Mouse (Mus musculus): Measurements from ENCODE around the gene Capn12. TPM values are rescaled to one million over a fixed set of nuclear protein-coding genes. Genes with fewer than 3 reads are reported as not detected.
A peak's percentile ranks its signal among the peaks of the same experiment; 100 is the strongest.

Capn12 gene
- polyA plus RNA-seq, 1 experiment from 2014 or later = 0.29 TPM

DNA sequence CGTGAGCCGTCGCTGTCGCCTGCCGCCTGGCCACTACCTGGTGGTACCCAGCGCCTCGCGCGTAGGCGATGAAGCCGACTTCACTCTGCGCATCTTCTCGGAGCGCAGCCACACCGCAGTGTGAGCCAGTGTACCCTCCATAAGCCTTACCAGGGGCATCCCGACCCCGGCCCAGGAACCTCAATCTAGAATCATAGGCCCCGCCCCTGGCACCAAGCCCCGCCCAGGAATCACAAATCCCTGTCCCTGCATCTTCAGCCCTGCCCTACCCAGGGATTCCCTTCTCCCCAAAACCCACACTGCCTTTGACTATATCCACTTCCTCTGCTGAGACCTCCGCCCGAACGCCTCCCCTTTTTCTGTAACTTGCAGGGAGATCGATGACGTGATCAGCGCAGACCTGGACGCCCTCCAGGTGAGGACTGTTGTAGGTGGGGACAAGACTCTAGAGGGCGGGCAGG is 7.5 kb downstream of the Capn12 start:
- Histone ChIP-seq H3K9me3 (ENCODE audit: control insufficient read depth, low read length) (no peaks in the 10 kb centered on the region), H3K36me3 (ENCODE audit: control insufficient read depth, insufficient read depth, low read length) (peaks cover 11% of the 10 kb centered on the region), H3K4me1 (ENCODE audit: control insufficient read depth, insufficient read depth, low read length) (peaks cover 10% of the 10 kb centered on the region), H3K4me2 (ENCODE audit: low read depth, low read length) (peak overlapping the region; percentile 71), H3K27ac (ENCODE audit: low read length) (no peak overlapping the region), H3K9ac (ENCODE audit: low read depth, low read length) (peak overlapping the region; percentile 58), H3K4me3 (ENCODE audit: low read length) (peak overlapping the region; percentile 40), H3K27me3 (replicated peaks; ENCODE audit: control insufficient read depth, insufficient read depth, low read length) (peaks cover 10% of the 10 kb centered on the region; the same call in 1 of the 2 replicates)
- 2% methylated on average over 26 of the region's 27 CpGs for WGBS
- peak; percentile 23; the same call in 1 of the 2 replicates for ATAC-seq

DNA sequence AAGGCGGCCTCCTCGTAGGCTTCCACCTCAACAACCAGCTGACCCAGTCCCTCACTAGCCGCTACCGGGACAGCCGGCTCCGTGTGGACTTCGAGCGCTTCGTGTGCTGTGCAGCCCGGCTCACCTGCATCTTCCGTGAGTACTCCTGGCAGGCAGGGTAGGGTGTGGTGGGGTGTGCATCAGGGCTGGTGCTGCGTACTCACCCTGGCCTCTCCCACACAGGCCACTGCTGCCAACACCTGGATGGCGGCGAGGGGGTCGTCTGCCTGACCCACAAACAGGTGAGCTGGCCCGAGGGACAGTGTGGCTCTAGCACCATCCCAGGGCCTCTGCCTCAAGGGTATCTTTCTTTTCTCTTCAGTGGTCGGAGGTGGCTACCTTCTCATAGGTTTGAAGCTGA is 11.4 kb downstream of the Capn12 start:
- Histone ChIP-seq H3K36me3 (ENCODE audit: control insufficient read depth, insufficient read depth, low read length) (peaks cover 33% of the 10 kb centered on the region), H3K27me3 (replicated peaks; ENCODE audit: control insufficient read depth, insufficient read depth, low read length) (peaks cover 10% of the 10 kb centered on the region; the same call in 1 of the 2 replicates), H3K4me2 (ENCODE audit: low read depth, low read length) (no peak overlapping the region), H3K27ac (ENCODE audit: low read length) (no peak overlapping the region), H3K4me1 (ENCODE audit: control insufficient read depth, insufficient read depth, low read length) (peaks cover 10% of the 10 kb centered on the region), H3K9me3 (ENCODE audit: control insufficient read depth, low read length) (no peaks in the 10 kb centered on the region), H3K4me3 (ENCODE audit: low read length) (no peak overlapping the region), H3K9ac (ENCODE audit: low read depth, low read length) (no peak overlapping the region)
- 92% methylated on average over 17 of the region's 17 CpGs for WGBS
- ATAC-seq = no peak

GRCm38 (mm10) chr7:28893643-28894265 is 12.5 kb downstream of the Capn12 start:
- no peak overlapping the region for H3K9ac ChIP-seq (ENCODE audit: low read depth, low read length)
- peaks cover 43% of the 10 kb centered on the region for H3K36me3 ChIP-seq (ENCODE audit: control insufficient read depth, insufficient read depth, low read length)
- H3K4me3 ChIP-seq (ENCODE audit: low read length) = no peak overlapping the region
- no peak overlapping the region for H3K27ac ChIP-seq (ENCODE audit: low read length)
- H3K9me3 ChIP-seq (ENCODE audit: control insufficient read depth, low read length) = no peaks in the 10 kb centered on the region
- peaks cover 3% of the 10 kb centered on the region; the same call in 1 of the 2 replicates for H3K27me3 ChIP-seq (replicated peaks; ENCODE audit: control insufficient read depth, insufficient read depth, low read length)
- H3K4me2 ChIP-seq (ENCODE audit: low read depth, low read length) = no peak overlapping the region
- 48% methylated on average over 7 of the region's 7 CpGs for WGBS
- H3K4me1 ChIP-seq (ENCODE audit: control insufficient read depth, insufficient read depth, low read length) = peaks cover 5% of the 10 kb centered on the region
- ATAC-seq = peak; percentile 62

- WGBS = 59% methylated on average over 5 of the region's 5 CpGs
- Histone ChIP-seq H3K36me3 (ENCODE audit: control insufficient read depth, insufficient read depth, low read length) (peaks cover 50% of the 10 kb centered on the region), H3K9ac (ENCODE audit: low read depth, low read length) (no peak overlapping the region), H3K4me3 (ENCODE audit: low read length) (no peak overlapping the region), H3K27me3 (replicated peaks; ENCODE audit: control insufficient read depth, insufficient read depth, low read length) (no peaks in the 10 kb centered on the region), H3K9me3 (ENCODE audit: control insufficient read depth, low read length) (no peaks in the 10 kb centered on the region), H3K4me1 (ENCODE audit: control insufficient read depth, insufficient read depth, low read length) (no peaks in the 10 kb centered on the region), H3K4me2 (ENCODE audit: low read depth, low read length) (no peak overlapping the region), H3K27ac (ENCODE audit: low read length) (no peak overlapping the region)
- no peak for ATAC-seq
Measured at GRCm38 (mm10) chr7:28894942-28895341, 13.7 kb downstream of the Capn12 start.

GRCm38 (mm10) chr7:28897661-28898060 is 16.4 kb downstream of the Capn12 start:
- H3K27me3 ChIP-seq (replicated peaks; ENCODE audit: control insufficient read depth, insufficient read depth, low read length) = no peaks in the 10 kb centered on the region
- no peak overlapping the region for H3K27ac ChIP-seq (ENCODE audit: low read length)
- no peak overlapping the region for H3K4me2 ChIP-seq (ENCODE audit: low read depth, low read length)
- H3K9ac ChIP-seq (ENCODE audit: low read depth, low read length) = no peak overlapping the region
- no peak overlapping the region for H3K4me3 ChIP-seq (ENCODE audit: low read length)
- peaks cover 59% of the 10 kb centered on the region for H3K36me3 ChIP-seq (ENCODE audit: control insufficient read depth, insufficient read depth, low read length)
- H3K9me3 ChIP-seq (ENCODE audit: control insufficient read depth, low read length) = no peaks in the 10 kb centered on the region
- H3K4me1 ChIP-seq (ENCODE audit: control insufficient read depth, insufficient read depth, low read length) = no peaks in the 10 kb centered on the region
- ATAC-seq = no peak
- 89% methylated on average over 6 of the region's 6 CpGs for WGBS

DNA sequence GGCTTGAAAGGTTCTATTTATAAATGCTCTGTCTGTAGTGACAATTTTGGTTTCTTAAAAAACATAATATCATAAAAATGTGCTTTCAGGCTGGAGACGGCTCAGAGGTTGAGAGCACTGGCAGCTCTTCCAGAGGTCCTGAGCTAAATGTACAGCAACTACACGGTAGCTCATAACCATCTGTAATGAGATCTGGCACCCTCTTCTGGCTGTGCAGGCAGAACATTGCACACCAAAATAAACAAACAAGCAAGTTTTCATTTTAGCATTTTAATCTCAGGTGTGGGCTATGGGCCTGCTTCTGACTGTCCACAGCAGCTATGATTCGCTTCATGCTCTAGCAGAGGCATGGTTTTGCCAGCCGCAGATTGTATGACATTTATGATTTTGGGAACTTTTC is 18.8 kb downstream of the Capn12 start:
- Histone ChIP-seq H3K9me3 (ENCODE audit: control insufficient read depth, low read length) (no peaks in the 10 kb centered on the region), H3K4me3 (ENCODE audit: low read length) (no peak overlapping the region), H3K9ac (ENCODE audit: low read depth, low read length) (no peak overlapping the region), H3K27me3 (replicated peaks; ENCODE audit: control insufficient read depth, insufficient read depth, low read length) (no peaks in the 10 kb centered on the region), H3K36me3 (ENCODE audit: control insufficient read depth, insufficient read depth, low read length) (peaks cover 64% of the 10 kb centered on the region), H3K27ac (ENCODE audit: low read length) (no peak overlapping the region), H3K4me1 (ENCODE audit: control insufficient read depth, insufficient read depth, low read length) (no peaks in the 10 kb centered on the region), H3K4me2 (ENCODE audit: low read depth, low read length) (no peak overlapping the region)
- WGBS = 87% methylated on average over 4 of the region's 4 CpGs
- ATAC-seq = no peak

- H3K4me1 ChIP-seq (ENCODE audit: control insufficient read depth, insufficient read depth, low read length) = no peaks in the 10 kb centered on the region
- H3K9me3 ChIP-seq (ENCODE audit: control insufficient read depth, low read length) = no peaks in the 10 kb centered on the region
- H3K9ac ChIP-seq (ENCODE audit: low read depth, low read length) = no peak overlapping the region
- no peak overlapping the region for H3K4me2 ChIP-seq (ENCODE audit: low read depth, low read length)
- WGBS = 86% methylated on average over 13 of the region's 13 CpGs
- H3K27me3 ChIP-seq (replicated peaks; ENCODE audit: control insufficient read depth, insufficient read depth, low read length) = no peaks in the 10 kb centered on the region
- peaks cover 71% of the 10 kb centered on the region for H3K36me3 ChIP-seq (ENCODE audit: control insufficient read depth, insufficient read depth, low read length)
- H3K4me3 ChIP-seq (ENCODE audit: low read length) = no peak overlapping the region
- ATAC-seq = peak; percentile 32
- no peak overlapping the region for H3K27ac ChIP-seq (ENCODE audit: low read length)
Measured at GRCm38 (mm10) chr7:28901311-28902125, 20.3 kb downstream of the Capn12 start.

- ATAC-seq = no peak
- no peak overlapping the region for H3K27ac ChIP-seq (ENCODE audit: low read length)
- WGBS = 88% methylated on average over 6 of the region's 6 CpGs
Measured at GRCm38 (mm10) chr7:28902180-28902579, 21.0 kb downstream of the Capn12 start.

DNA sequence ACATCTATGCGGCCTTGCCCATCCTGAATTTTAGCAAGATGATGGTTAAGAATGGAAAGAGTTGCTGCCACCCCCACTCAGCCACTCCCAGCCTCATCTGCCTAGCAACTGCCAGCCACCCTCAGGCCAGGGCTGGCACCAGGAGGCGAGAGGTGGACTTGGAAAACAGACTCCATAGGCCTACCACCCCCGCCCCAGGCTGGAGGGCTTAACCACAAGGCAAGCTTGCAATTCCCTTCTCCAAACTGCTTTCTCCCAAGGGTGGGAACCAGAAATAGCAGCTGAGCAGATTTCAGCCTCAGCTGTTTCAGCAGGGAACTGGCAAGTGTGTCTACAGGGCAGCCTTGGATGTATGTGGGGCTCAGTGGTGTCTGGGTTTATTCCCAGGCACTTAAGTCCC is 21.6 kb downstream of the Capn12 start:
- Histone ChIP-seq H3K27ac (ENCODE audit: low read length) (no peak overlapping the region), H3K4me1 (ENCODE audit: control insufficient read depth, insufficient read depth, low read length) (no peaks in the 10 kb centered on the region)

More at GRCm38 (mm10) chr7:28902180-28902579, 21.0 kb downstream of the Capn12 start:
- Histone ChIP-seq H3K4me2 (ENCODE audit: low read depth, low read length) (no peak overlapping the region), H3K9me3 (ENCODE audit: control insufficient read depth, low read length) (no peaks in the 10 kb centered on the region), H3K4me1 (ENCODE audit: control insufficient read depth, insufficient read depth, low read length) (no peaks in the 10 kb centered on the region), H3K36me3 (ENCODE audit: control insufficient read depth, insufficient read depth, low read length) (peaks cover 70% of the 10 kb centered on the region), H3K27me3 (replicated peaks; ENCODE audit: control insufficient read depth, insufficient read depth, low read length) (no peaks in the 10 kb centered on the region), H3K9ac (ENCODE audit: low read depth, low read length) (no peak overlapping the region), H3K4me3 (ENCODE audit: low read length) (no peak overlapping the region)

More for the DNA sequence above, 21.6 kb downstream of the Capn12 start:
- no peak for ATAC-seq
- 96% methylated on average over 3 of the region's 3 CpGs for WGBS
- no peak overlapping the region for H3K4me2 ChIP-seq (ENCODE audit: low read depth, low read length)
- H3K36me3 ChIP-seq (ENCODE audit: control insufficient read depth, insufficient read depth, low read length) = peaks cover 64% of the 10 kb centered on the region
- H3K27me3 ChIP-seq (replicated peaks; ENCODE audit: control insufficient read depth, insufficient read depth, low read length) = no peaks in the 10 kb centered on the region
- H3K4me3 ChIP-seq (ENCODE audit: low read length) = no peak overlapping the region
- H3K9ac ChIP-seq (ENCODE audit: low read depth, low read length) = no peak overlapping the region
- H3K9me3 ChIP-seq (ENCODE audit: control insufficient read depth, low read length) = no peaks in the 10 kb centered on the region
